ENCODE assay signal across 9 mouse cellular contexts in genomic region chr10:4347136-4347492, GRCm38 (mm10). TPM values are rescaled to one million over a fixed set of nuclear protein-coding genes. Genes with fewer than 3 reads are reported as not detected.
DNase-seq lines count a peak whose midpoint lies in the region; ATAC-seq and TF ChIP-seq lines count a peak whose summit lies in the region.
"Had no signal": no experiment of that assay in that cellular context is flagged by ENCODE, and none has a peak within 500 bp of the region (broad histone marks: within the 10 kb centered on the region; RNA-seq: fewer than 3 reads in every experiment).

No protein-coding gene starts in this region.

- H3K4me1 ChIP-seq in forebrain, embryonic 11.5 days (replicated peaks; ENCODE audit: control insufficient read depth, insufficient read depth, low read length), result no peaks in the 10 kb centered on the region
- peaks cover 10% of the 10 kb centered on the region for H3K4me1 ChIP-seq in limb, embryonic 10.5 days

- H3K9me3 ChIP-seq in forebrain, embryonic 11.5 days (ENCODE audit: control insufficient read depth, low read length), result no peaks in the 10 kb centered on the region
- H3K9me3 ChIP-seq in limb, embryonic 10.5 days (replicated peaks), result no peaks in the 10 kb centered on the region
- H3K9me3 ChIP-seq: G1E had no signal

- WGBS in forebrain, embryonic 11.5 days, result 81% methylated on average over 4 of the region's 4 CpGs
- WGBS in limb, embryonic 10.5 days, result 69% methylated on average over 4 of the region's 4 CpGs

- DNase-seq in layer of hippocampus, adult 2 months (ENCODE audit: low spot score in 2 of 2), result no peak
- no peak for DNase-seq in layer of hippocampus, postnatal 10 days (ENCODE audit: low spot score in 2 of 2)
- no peak for DNase-seq in forebrain, embryonic 11.5 days (ENCODE audit: low spot score)
- DNase-seq in limb, embryonic 10.5 days (ENCODE audit: low spot score), result no peak
- DNase-seq in left cerebral cortex, postnatal 10 days (ENCODE audit: extremely low spot score in 1 of 2, low spot score in 2 of 2), result no peak
- no peak for DNase-seq in layer of hippocampus, postnatal 14 days (ENCODE audit: low spot score in 2 of 2)
- no peak for DNase-seq in embryo, embryonic 11 days

- TF ChIP-seq CTCF in layer of hippocampus, adult 2 months (conservative IDR thresholded peaks at IDR 0.05), result no peak; the same call in 1 of the 2 replicates

- no peak overlapping the region for H3K4me2 ChIP-seq in forebrain, embryonic 11.5 days (ENCODE audit: low read depth, low read length, severe bottlenecking)

- no peaks in the 10 kb centered on the region for H3K27me3 ChIP-seq in forebrain, embryonic 11.5 days (ENCODE audit: control insufficient read depth, insufficient read depth, low read length)
- H3K27me3 ChIP-seq in limb, embryonic 10.5 days (ENCODE audit: low read depth, poor library complexity, severe bottlenecking), result no peaks in the 10 kb centered on the region

- peak overlapping the region; percentile 48 for H3K4me3 ChIP-seq in layer of hippocampus, adult 2 months
- no peak overlapping the region for H3K4me3 ChIP-seq in forebrain, embryonic 11.5 days (ENCODE audit: low read depth, low read length)
- H3K4me3 ChIP-seq in limb, embryonic 10.5 days, result peak overlapping the region; percentile 52

- H3K36me3 ChIP-seq in forebrain, embryonic 11.5 days (ENCODE audit: control insufficient read depth, insufficient read depth, low read length), result no peaks in the 10 kb centered on the region
- H3K36me3 ChIP-seq in limb, embryonic 10.5 days, result no peaks in the 10 kb centered on the region
- H3K36me3 ChIP-seq: G1E had no signal

- peak; percentile 55 for ATAC-seq in forebrain, embryonic 11.5 days (replicated peaks; ENCODE audit: low FRiP score)
- ATAC-seq in monocyte, adult 5-6 weeks (replicated peaks; ENCODE audit: insufficient number of reproducible peaks, low FRiP score, low TSS enrichment, poor library complexity, severe bottlenecking), result peak; percentile 31; the same call in 1 of the 2 replicates

- intact Hi-C loops in left cerebral cortex, postnatal 10 days (cut with DNase I), result loop anchor here (10.0 kb wide), 1 partner anchor 812 kb away; no protein-coding TSS in a partner anchor

- H3K27ac ChIP-seq in layer of hippocampus, adult 2 months, result no peak overlapping the region
- no peak overlapping the region for H3K27ac ChIP-seq in forebrain, embryonic 11.5 days (ENCODE audit: low read depth, low read length)
- no peak overlapping the region for H3K27ac ChIP-seq in limb, embryonic 10.5 days

- H3K9ac ChIP-seq in forebrain, embryonic 11.5 days (ENCODE audit: low read length), result no peak overlapping the region

RNA-seq across cellular contexts. Expression of gene Zbtb2, which starts 40.8 kb away (rescaled TPM):
- 10 to 100 TPM; 11.8 to 13.2 TPM for total RNA-seq in layer of hippocampus, adult 2 months (2021)
- 10 to 100 TPM; 10.8 to 12.0 TPM for total RNA-seq in layer of hippocampus, postnatal 10 days (2021)
- 21.2 and 21.8 TPM in 2 replicates for polyA plus RNA-seq in forebrain, embryonic 11.5 days (2014; fragmentation: Nextera tagmentation; extraction: Ambion mirVana)
- 21.5 and 23.1 TPM in 2 replicates for polyA plus RNA-seq in limb, embryonic 10.5 days (2016; fragmentation: Nextera tagmentation; extraction: Ambion mirVana)
- total RNA-seq in monocyte, adult 5-6 weeks (2017), result 25.2 to 30.1 TPM (median 28.5 TPM) in 3 replicates
- 1 to 10 TPM; 9.3 to 9.4 TPM for total RNA-seq in left cerebral cortex, postnatal 10 days (2021)
- 10 to 100 TPM in 1 of 2 experiments, 1 to 10 TPM in 1; 9.9 to 10.6 TPM for total RNA-seq in layer of hippocampus, postnatal 14 days (2021)
